Mouse (Mus musculus) ES-E14 (cell line): ENCODE data around the gene Golph3.

Experiments used
- HCFC1 ChIP-seq: IDR thresholded peaks from 2 replicates; pipeline ENCODE4 v1.6.1; 2012; ENCODE audit warnings: low read length, inconsistent platforms, borderline replicate concordance; ENCODE audit not compliant: insufficient read depth
- MAFK ChIP-seq: IDR thresholded peaks from 2 replicates; pipeline ENCODE4 v1.6.1; 2014; ENCODE audit warnings: mild to moderate bottlenecking, low read depth, low read length, inconsistent platforms; ENCODE audit not compliant: insufficient read depth
- ZC3H11A ChIP-seq: IDR thresholded peaks from 2 replicates; pipeline ENCODE4 v1.6.1; 2012; ENCODE audit warnings: low read depth, mild to moderate bottlenecking, inconsistent platforms, low read length, borderline replicate concordance

DNA sequence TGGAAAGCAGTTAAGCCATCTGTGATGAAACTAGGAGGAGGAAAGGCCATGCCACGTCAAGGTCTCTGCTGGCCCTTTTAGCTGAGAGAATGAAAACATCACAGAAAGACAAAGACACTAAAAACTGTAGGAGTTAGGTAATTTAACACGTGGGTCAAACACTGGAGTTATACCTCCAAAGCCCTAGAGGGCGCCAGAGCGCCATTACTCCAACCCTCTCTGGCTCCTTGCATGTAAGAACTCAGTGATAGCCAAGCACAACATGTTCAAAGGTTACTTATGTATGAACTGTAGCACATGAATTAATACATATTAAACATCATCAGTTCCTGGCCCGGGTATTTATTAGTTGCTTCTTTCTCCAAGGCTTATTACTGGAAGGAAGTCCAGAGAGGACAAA lies 59.3 kb downstream of the Golph3 start:
- TF ChIP-seq ZC3H11A (0 out of 2 replicates have a peak, but pooled peaks have one; percentile 4), MAFK (0 out of 2 replicates have a peak, but pooled peaks have one; percentile 19), HCFC1 (no peak)
